Comparison of ENCODE assay signal across 15 mouse cellular contexts in the genomic region with DNA sequence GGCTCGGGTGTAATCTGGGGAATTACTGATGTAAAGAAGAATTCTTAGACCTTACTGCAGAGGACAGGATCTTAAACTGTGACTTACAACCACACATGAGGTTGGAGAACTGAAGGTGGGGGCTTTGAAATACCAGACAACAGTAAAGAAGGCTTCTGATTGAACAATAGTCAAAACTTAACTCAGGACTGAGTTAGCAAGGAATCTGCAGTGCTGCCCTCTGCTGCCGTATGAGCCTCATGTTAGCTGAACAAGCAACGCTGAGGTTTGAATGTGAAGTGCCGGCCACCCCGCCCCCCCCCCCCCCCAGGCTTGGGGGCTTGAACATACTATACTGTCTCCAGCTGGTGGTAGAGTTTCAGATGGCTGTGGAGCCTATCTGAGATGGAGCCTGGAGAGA.
DNase-seq lines count a peak whose midpoint lies in the region; ATAC-seq and TF ChIP-seq lines count a peak whose summit lies in the region.
"Had no signal": no experiment of that assay in that cellular context is flagged by ENCODE, and none has a peak within 500 bp of the region (broad histone marks: within the 10 kb centered on the region; RNA-seq: fewer than 3 reads in every experiment).

No protein-coding gene starts in this region.

- TF ChIP-seq EP300 in CH12.LX (IDR thresholded peaks at IDR 0.05; ENCODE audit: low read length): no peak

- no peak overlapping the region for H3K27ac ChIP-seq in CH12.LX (ENCODE audit: insufficient read depth, low read depth)
- H3K27ac ChIP-seq: embryonic facial prominence, embryonic 13.5 days; forebrain, embryonic 13.5 days; hindbrain, embryonic 14.5 days had no signal

- H3K27me3 ChIP-seq in CH12.LX (replicated peaks): no peaks in the 10 kb centered on the region
- H3K27me3 ChIP-seq: embryonic facial prominence, embryonic 13.5 days; forebrain, embryonic 13.5 days; megakaryocyte, embryonic 14.5 days had no signal

- H3K4me1 ChIP-seq in CH12.LX (ENCODE audit: control insufficient read depth in 1 of 2, insufficient read depth in 2 of 2): peaks cover 3 to 10% of the 10 kb centered on the region in 2 experiments; a peak in 3 of 4 replicates
- H3K4me1 ChIP-seq: forebrain, embryonic 13.5 days; megakaryocyte, embryonic 14.5 days had no signal

- H3K36me3 ChIP-seq in CH12.LX (replicated peaks in 1 of 2; ENCODE audit: control insufficient read depth in 1 of 2, insufficient read depth in 1 of 2, low read length in 1 of 2): no peaks in the 10 kb centered on the region

- H3K9me3 ChIP-seq in CH12.LX (replicated peaks; ENCODE audit: low read length): no peaks in the 10 kb centered on the region
- H3K9me3 ChIP-seq: embryonic facial prominence, embryonic 13.5 days; forebrain, embryonic 13.5 days; megakaryocyte, embryonic 14.5 days had no signal

- TF ChIP-seq POLR2A in CH12.LX (IDR thresholded peaks at IDR 0.05; ENCODE audit: low read depth, low read length): no peak

- in situ Hi-C loops in CH12.LX (cut with MboI; ENCODE audit: low pct_ligation_motif_present, low pct_unique_long_range_greater_than_20kb, low sequenced_read_pairs): no loop called here

- DNase-seq in frontal cortex, postnatal 25 days (ENCODE audit: low spot score in 2 of 2): no peak
- peak; percentile 42 for DNase-seq in kidney, postnatal 10 days
- DNase-seq in kidney, adult 11 months: no peak
- DNase-seq in CH12.LX (ENCODE audit: extremely low read depth): peak; percentile 15
- peak; percentile 37 to 72 for DNase-seq in kidney, postnatal 36 days
- DNase-seq in thymus, postnatal 0 days (ENCODE audit: low spot score): no peak
- no peak for DNase-seq in ovary, adult 18-20 months (ENCODE audit: low spot score)
- DNase-seq: cerebellum, adult 9-11 months; gastrocnemius, postnatal 10 days had no signal

- H3K4me3 ChIP-seq in CH12.LX (replicated peaks in 1 of 3; ENCODE audit: low read depth in 2 of 3, low read length in 2 of 3, poor library complexity in 1 of 3): no peak overlapping the region
- H3K4me3 ChIP-seq: embryonic facial prominence, embryonic 13.5 days; forebrain, embryonic 13.5 days had no signal

- peak; percentile 48; the same call in 1 of the 2 replicates for ATAC-seq in frontal cortex, adult (ENCODE audit: low TSS enrichment)
- ATAC-seq: forebrain, embryonic 13.5 days had no signal

- H3K79me2 ChIP-seq in CH12.LX (replicated peaks; ENCODE audit: control insufficient read depth, extremely low read depth, insufficient read depth, poor library complexity, severe bottlenecking): no peaks in the 10 kb centered on the region

- dilution Hi-C loops in CH12.LX (cut with MboI; ENCODE audit: extremely low pct_ligation_motif_present, extremely low pct_unique_long_range_greater_than_20kb, low sequenced_read_pairs): no loop called here

- no peak overlapping the region for H3K4me2 ChIP-seq in CH12.LX (ENCODE audit: insufficient read depth, low read depth, poor library complexity, severe bottlenecking)
- H3K4me2 ChIP-seq: embryonic facial prominence, embryonic 13.5 days; forebrain, embryonic 13.5 days; hindbrain, embryonic 14.5 days; liver, embryonic 11.5 days had no signal

- H3K9ac ChIP-seq in CH12.LX (ENCODE audit: insufficient read depth, low read depth): no peak overlapping the region
- H3K9ac ChIP-seq: embryonic facial prominence, embryonic 13.5 days; forebrain, embryonic 13.5 days; hindbrain, embryonic 14.5 days had no signal

- peak; percentile 29 for TF ChIP-seq RAD21 in CH12.LX (IDR thresholded peaks at IDR 0.05; ENCODE audit: low read depth, low read length)

- peak in 1 of 2 experiments; percentile 62; a peak in 2 of 4 replicates for TF ChIP-seq CTCF in CH12.LX (conservative IDR thresholded peaks at IDR 0.05 in 1 of 2, IDR thresholded peaks at IDR 0.05 in 1 of 2; ENCODE audit: low read depth in 2 of 2, low read length in 2 of 2)

TF ChIP-seq in CH12.LX, 34 proteins besides CTCF, POLR2A, EP300 and RAD21:
- TF ChIP-seq ZC3H11A (IDR thresholded peaks at IDR 0.05; ENCODE audit: low read depth, low read length) (no peak), IRF4 (IDR thresholded peaks at IDR 0.05; ENCODE audit: low read depth, low read length) (peak; percentile 7; the same call in 1 of the 2 replicates), SMC3 (IDR thresholded peaks at IDR 0.05; ENCODE audit: low read depth, low read length) (peak; percentile 63)

Comparison
In these comparisons a context has a peak if more than half of its experiments do, and no peak if none do; other contexts are left out.
1. DNase-seq: peak in kidney, postnatal 10 days (single experiment), CH12.LX (single experiment) and kidney, postnatal 36 days (2 of 2); none in frontal cortex, postnatal 25 days (0 of 2), kidney, adult 11 months (single experiment), thymus, postnatal 0 days (single experiment) and ovary, adult 18-20 months (single experiment).